Mouse (Mus musculus): ENCODE measurements around the gene Huwe1. TPM values are rescaled to one million over a fixed set of nuclear protein-coding genes. Genes with fewer than 3 reads are reported as not detected.

Gene Huwe1
- polyA plus RNA-seq, 1 experiment = 79.1 TPM

- TF ChIP-seq POLR2A (IDR thresholded peaks at IDR 0.05; ENCODE audit: borderline replicate concordance, low read depth, low read length) (no peak), CTCF (IDR thresholded peaks at IDR 0.05; ENCODE audit: low read depth, low read length) (no peak)
- Histone ChIP-seq H3K27ac (ENCODE audit: insufficient read depth, low read depth, low read length) (no peak overlapping the region), H3K4me3 (ENCODE audit: insufficient read depth, low read length) (no peak overlapping the region), H3K4me1 (ENCODE audit: control insufficient read depth, insufficient read depth, low read length) (peaks cover 2% of the 10 kb centered on the region; the same call in 1 of the 2 replicates)
Observed at GRCm38 (mm10) chrX:151811481-151811880, 10.9 kb downstream of the Huwe1 start.

GRCm38 (mm10) chrX:151813656-151814055, 13.0 kb downstream of the Huwe1 start:
- Histone ChIP-seq H3K27ac (ENCODE audit: insufficient read depth, low read depth, low read length) (no peak overlapping the region), H3K4me3 (ENCODE audit: insufficient read depth, low read length) (no peak overlapping the region), H3K4me1 (ENCODE audit: control insufficient read depth, insufficient read depth, low read length) (peaks cover 2% of the 10 kb centered on the region; the same call in 1 of the 2 replicates)
- TF ChIP-seq POLR2A (IDR thresholded peaks at IDR 0.05; ENCODE audit: borderline replicate concordance, low read depth, low read length) (no peak), CTCF (IDR thresholded peaks at IDR 0.05; ENCODE audit: low read depth, low read length) (no peak)

GRCm38 (mm10) chrX:151817712-151818111, 17.1 kb downstream of the Huwe1 start:
- Histone ChIP-seq H3K4me1 (ENCODE audit: control insufficient read depth, insufficient read depth, low read length) (no peaks in the 10 kb centered on the region; the same call in 1 of the 2 replicates), H3K27ac (ENCODE audit: insufficient read depth, low read depth, low read length) (no peak overlapping the region), H3K4me3 (ENCODE audit: insufficient read depth, low read length) (no peak overlapping the region)
- no peak for TF ChIP-seq POLR2A (IDR thresholded peaks at IDR 0.05; ENCODE audit: borderline replicate concordance, low read depth, low read length)
- TF ChIP-seq CTCF (IDR thresholded peaks at IDR 0.05; ENCODE audit: low read depth, low read length) = no peak

DNA sequence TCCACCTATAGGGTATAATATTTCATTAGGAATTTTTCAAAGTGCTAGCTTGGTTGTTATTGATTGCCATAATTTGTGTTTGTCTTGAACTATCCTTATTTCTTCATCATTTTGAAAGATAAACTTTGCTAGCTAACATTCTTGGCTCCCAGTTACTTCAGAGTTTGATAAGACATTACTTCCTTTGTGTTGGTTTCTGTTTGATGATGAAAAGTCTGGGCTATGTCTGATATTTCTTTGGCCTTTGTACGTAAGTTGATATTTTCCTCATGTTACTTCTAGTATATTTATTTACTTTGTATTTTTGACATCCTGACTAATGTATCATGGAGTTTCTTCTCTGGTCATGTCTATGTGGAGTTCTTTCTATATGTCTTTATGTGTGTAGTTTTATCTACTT, 28.4 kb downstream of the Huwe1 start:
- Histone ChIP-seq H3K4me1 (ENCODE audit: control insufficient read depth, insufficient read depth, low read length) (no peaks in the 10 kb centered on the region), H3K4me3 (ENCODE audit: insufficient read depth, low read length) (no peak overlapping the region), H3K27ac (ENCODE audit: insufficient read depth, low read depth, low read length) (no peak overlapping the region)
- TF ChIP-seq CTCF (IDR thresholded peaks at IDR 0.05; ENCODE audit: low read depth, low read length) (no peak), POLR2A (IDR thresholded peaks at IDR 0.05; ENCODE audit: borderline replicate concordance, low read depth, low read length) (no peak)

DNA sequence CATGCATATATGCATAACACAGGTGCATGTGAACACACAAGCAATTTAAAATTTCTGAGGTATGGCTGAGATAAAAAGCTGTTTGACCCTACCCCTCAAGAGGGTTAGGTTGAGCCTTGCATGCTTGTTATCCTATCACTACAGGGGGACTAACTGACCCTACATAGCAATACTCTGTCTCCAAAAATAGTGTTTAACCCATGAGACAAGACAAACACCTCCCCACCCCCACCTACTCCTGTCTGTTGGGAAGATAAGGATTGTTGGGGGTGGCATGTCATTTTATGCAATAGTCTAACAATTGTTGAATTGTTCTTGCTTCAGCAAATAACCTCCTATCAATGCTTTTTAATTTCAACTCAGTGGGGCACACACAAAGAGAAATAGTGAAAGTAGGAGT, 30.7 kb downstream of the Huwe1 start:
- Histone ChIP-seq H3K27ac (ENCODE audit: insufficient read depth, low read depth, low read length) (no peak overlapping the region), H3K4me1 (ENCODE audit: control insufficient read depth, insufficient read depth, low read length) (no peaks in the 10 kb centered on the region), H3K4me3 (ENCODE audit: insufficient read depth, low read length) (no peak overlapping the region)
- TF ChIP-seq POLR2A (IDR thresholded peaks at IDR 0.05; ENCODE audit: borderline replicate concordance, low read depth, low read length) = no peak
- TF ChIP-seq CTCF (IDR thresholded peaks at IDR 0.05; ENCODE audit: low read depth, low read length) = no peak

DNA sequence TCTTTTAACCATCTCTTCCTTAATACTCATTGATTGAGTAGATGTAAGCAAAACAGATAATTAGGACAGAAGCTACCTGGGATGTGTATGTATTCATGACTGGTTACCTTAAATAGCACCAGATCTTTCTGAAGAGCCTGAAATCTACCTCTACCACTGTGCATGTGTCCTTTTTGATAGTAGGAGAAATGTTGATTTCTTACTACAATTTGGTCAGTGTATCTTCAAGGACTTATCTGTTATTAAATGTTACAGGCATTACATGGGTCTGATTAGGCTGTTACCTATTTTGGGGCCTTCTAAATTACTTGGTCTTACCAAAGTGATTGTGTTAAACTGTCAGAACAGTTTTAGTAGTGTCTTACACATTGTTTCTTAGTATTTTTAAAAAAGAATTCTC, 32.4 kb downstream of the Huwe1 start:
- no peak for TF ChIP-seq POLR2A (IDR thresholded peaks at IDR 0.05; ENCODE audit: borderline replicate concordance, low read depth, low read length)
- no peak for TF ChIP-seq CTCF (IDR thresholded peaks at IDR 0.05; ENCODE audit: low read depth, low read length)
- no peak overlapping the region for H3K27ac ChIP-seq (ENCODE audit: insufficient read depth, low read depth, low read length)
- no peaks in the 10 kb centered on the region for H3K4me1 ChIP-seq (ENCODE audit: control insufficient read depth, insufficient read depth, low read length)

DNA sequence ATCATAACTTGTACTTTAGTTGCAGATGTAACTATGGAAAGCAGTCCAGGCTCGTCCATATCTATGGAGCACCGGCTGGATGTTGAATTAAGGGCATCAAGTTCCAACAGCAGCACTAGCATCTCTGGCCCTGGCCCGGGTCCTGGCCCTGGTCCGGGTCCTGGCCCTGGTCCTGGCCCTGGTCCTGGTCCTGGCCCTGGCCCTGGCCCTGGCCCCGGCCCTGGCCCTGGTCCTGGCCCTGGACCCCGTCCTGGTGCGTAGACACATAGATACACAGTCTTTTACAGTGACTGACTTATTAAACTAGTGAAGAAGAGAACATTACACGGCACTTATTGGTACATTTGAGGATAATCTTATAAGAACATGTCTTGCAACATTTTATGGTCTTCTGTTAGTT, 58.8 kb downstream of the Huwe1 start:
- Histone ChIP-seq H3K27ac (ENCODE audit: insufficient read depth, low read depth, low read length) (no peak overlapping the region), H3K4me1 (ENCODE audit: control insufficient read depth, insufficient read depth, low read length) (no peaks in the 10 kb centered on the region), H3K4me3 (ENCODE audit: insufficient read depth, low read length) (no peak overlapping the region)
- TF ChIP-seq POLR2A (IDR thresholded peaks at IDR 0.05; ENCODE audit: borderline replicate concordance, low read depth, low read length) (no peak), CTCF (IDR thresholded peaks at IDR 0.05; ENCODE audit: low read depth, low read length) (no peak)

More for the DNA sequence above, 32.4 kb downstream of the Huwe1 start:
- no peak overlapping the region for H3K4me3 ChIP-seq (ENCODE audit: insufficient read depth, low read length)

DNA sequence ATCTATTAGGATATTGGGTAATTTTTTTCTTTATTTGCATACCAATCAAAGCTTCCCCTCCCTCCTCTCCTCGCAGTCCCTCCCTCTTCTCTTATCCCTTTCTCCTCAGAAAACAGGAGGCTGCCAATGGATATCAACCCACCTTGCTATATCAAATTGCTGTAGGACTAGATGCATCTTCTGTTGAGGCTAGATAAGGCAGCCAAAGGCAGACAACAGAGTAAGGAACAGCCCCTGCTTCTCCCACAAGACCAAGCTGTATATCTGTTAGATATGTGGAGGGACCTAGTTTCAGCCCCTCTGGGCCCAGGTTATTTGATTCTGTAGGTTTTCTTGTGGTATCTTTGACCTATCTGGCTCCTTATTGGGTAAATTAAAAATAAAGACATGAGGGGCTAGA, 110.1 kb downstream of the Huwe1 start:
- Histone ChIP-seq H3K4me1 (ENCODE audit: control insufficient read depth, insufficient read depth, low read length) (no peaks in the 10 kb centered on the region), H3K4me3 (ENCODE audit: insufficient read depth, low read length) (no peak overlapping the region), H3K27ac (ENCODE audit: insufficient read depth, low read depth, low read length) (no peak overlapping the region)
- TF ChIP-seq POLR2A (IDR thresholded peaks at IDR 0.05; ENCODE audit: borderline replicate concordance, low read depth, low read length) (no peak), CTCF (IDR thresholded peaks at IDR 0.05; ENCODE audit: low read depth, low read length) (no peak)

- TF ChIP-seq POLR2A (IDR thresholded peaks at IDR 0.05; ENCODE audit: borderline replicate concordance, low read depth, low read length) (no peak), CTCF (IDR thresholded peaks at IDR 0.05; ENCODE audit: low read depth, low read length) (no peak)
- H3K4me3 ChIP-seq (ENCODE audit: insufficient read depth, low read length) = no peak overlapping the region
Observed at GRCm38 (mm10) chrX:151912267-151912666, 111.7 kb downstream of the Huwe1 start.

DNA sequence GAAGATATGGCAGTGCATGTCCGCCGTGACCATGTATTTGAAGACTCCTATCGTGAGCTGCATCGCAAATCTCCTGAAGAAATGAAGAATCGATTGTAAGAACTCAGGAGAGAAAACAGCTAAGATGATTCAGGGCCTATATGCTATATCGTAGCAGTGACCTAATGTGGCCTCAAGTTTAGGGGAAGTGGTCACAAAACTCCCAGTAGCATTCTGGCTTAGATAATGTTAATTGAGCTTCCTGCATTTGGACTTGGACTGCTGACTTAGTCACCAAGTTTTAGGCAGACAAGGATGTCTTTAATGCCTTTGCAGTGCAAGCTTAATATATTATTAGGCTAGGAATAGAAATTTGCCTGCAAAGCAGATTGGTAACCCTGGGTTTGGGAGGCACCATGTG, 128.8 kb downstream of the Huwe1 start:
- no peak for TF ChIP-seq POLR2A (IDR thresholded peaks at IDR 0.05; ENCODE audit: borderline replicate concordance, low read depth, low read length)
- H3K4me1 ChIP-seq (ENCODE audit: control insufficient read depth, insufficient read depth, low read length) = peaks cover 9% of the 10 kb centered on the region
- no peak overlapping the region for H3K4me3 ChIP-seq (ENCODE audit: insufficient read depth, low read length)
- peak overlapping the region; percentile 40 for H3K27ac ChIP-seq (ENCODE audit: insufficient read depth, low read depth, low read length)

More at GRCm38 (mm10) chrX:151912267-151912666, 111.7 kb downstream of the Huwe1 start:
- no peak overlapping the region for H3K27ac ChIP-seq (ENCODE audit: insufficient read depth, low read depth, low read length)
- no peaks in the 10 kb centered on the region for H3K4me1 ChIP-seq (ENCODE audit: control insufficient read depth, insufficient read depth, low read length)

GRCm38 (mm10) chrX:151938852-151939251, 138.2 kb downstream of the Huwe1 start:
- H3K4me1 ChIP-seq (ENCODE audit: control insufficient read depth, insufficient read depth, low read length) = no peaks in the 10 kb centered on the region
- no peak overlapping the region for H3K27ac ChIP-seq (ENCODE audit: insufficient read depth, low read depth, low read length)
- TF ChIP-seq POLR2A (IDR thresholded peaks at IDR 0.05; ENCODE audit: borderline replicate concordance, low read depth, low read length) (no peak), CTCF (IDR thresholded peaks at IDR 0.05; ENCODE audit: low read depth, low read length) (no peak)
- no peak overlapping the region for H3K4me3 ChIP-seq (ENCODE audit: insufficient read depth, low read length)

Measured in bone marrow macrophage, adult 2 months (primary cell).